ENCODE assay signal across 11 mouse cellular contexts in genomic region chr7:142119632-142120031, GRCm38 (mm10). TPM values are rescaled to one million over a fixed set of nuclear protein-coding genes. Genes with fewer than 3 reads are reported as not detected.
DNase-seq lines count a peak whose midpoint lies in the region; ATAC-seq and TF ChIP-seq lines count a peak whose summit lies in the region.
"Had no signal": no experiment of that assay in that cellular context is flagged by ENCODE, and none has a peak within 500 bp of the region (broad histone marks: within the 10 kb centered on the region; RNA-seq: fewer than 3 reads in every experiment).

No protein-coding gene starts in this region.

- TF ChIP-seq EP300 in heart, postnatal 0 days (IDR thresholded peaks at IDR 0.05; ENCODE audit: low read depth): no peak

- no peak overlapping the region for H3K27ac ChIP-seq in heart, postnatal 0 days (ENCODE audit: low read depth)
- H3K27ac ChIP-seq in heart, embryonic 12.5 days (ENCODE audit: poor library complexity, severe bottlenecking): no peak overlapping the region
- H3K27ac ChIP-seq: lung, embryonic 15.5 days had no signal

- peak; percentile 27; the same call in 1 of the 2 replicates for TF ChIP-seq CTCF in heart, postnatal 0 days (IDR thresholded peaks at IDR 0.05; ENCODE audit: low read depth)

- H3K36me3 ChIP-seq in heart, postnatal 0 days (replicated peaks; ENCODE audit: control insufficient read depth, insufficient read depth, low read length): no peaks in the 10 kb centered on the region
- H3K36me3 ChIP-seq in heart, embryonic 12.5 days: no peaks in the 10 kb centered on the region
- H3K36me3 ChIP-seq in splenic B cell, adult 2 months (ENCODE audit: control insufficient read depth, insufficient read depth, low read length, poor library complexity, severe bottlenecking): no peaks in the 10 kb centered on the region
- H3K36me3 ChIP-seq: lung, embryonic 15.5 days had no signal

- H3K4me3 ChIP-seq in heart, postnatal 0 days (ENCODE audit: low read depth, low read length): no peak overlapping the region
- H3K4me3 ChIP-seq in heart, embryonic 12.5 days: no peak overlapping the region
- H3K4me3 ChIP-seq: lung, embryonic 15.5 days had no signal

- no peak for DNase-seq in heart, postnatal 0 days (ENCODE audit: low spot score)
- DNase-seq in right cerebral cortex, postnatal 14 days: peak; percentile 32
- DNase-seq in right cerebral cortex, adult 18-20 months: no peak
- DNase-seq in cerebellum, postnatal 36 days: peak; percentile 17 to 38
- peak; percentile 4 for DNase-seq in splenic B cell, adult 2 months (ENCODE audit: low read depth, low spot score)
- DNase-seq in MN1 (ENCODE audit: low spot score): no peak

- no peak overlapping the region for H3K4me2 ChIP-seq in heart, postnatal 0 days (ENCODE audit: low read depth, low read length)
- no peak overlapping the region for H3K4me2 ChIP-seq in heart, embryonic 12.5 days
- H3K4me2 ChIP-seq: lung, embryonic 15.5 days had no signal

- 12% methylated on average over 5 of the region's 5 CpGs for WGBS in heart, postnatal 0 days
- WGBS in heart, embryonic 12.5 days: 16% methylated on average over 5 of the region's 5 CpGs

- H3K9ac ChIP-seq in heart, postnatal 0 days (replicated peaks; ENCODE audit: low read depth, low read length): no peak overlapping the region
- no peak overlapping the region for H3K9ac ChIP-seq in heart, embryonic 12.5 days
- H3K9ac ChIP-seq: lung, embryonic 15.5 days had no signal

- no peaks in the 10 kb centered on the region for H3K27me3 ChIP-seq in heart, postnatal 0 days (ENCODE audit: control insufficient read depth, insufficient read depth, low read length)
- peaks cover 13% of the 10 kb centered on the region; the same call in 1 of the 2 replicates for H3K27me3 ChIP-seq in heart, embryonic 12.5 days (replicated peaks)
- H3K27me3 ChIP-seq in splenic B cell, adult 2 months (ENCODE audit: control insufficient read depth, insufficient read depth, low read length, poor library complexity, severe bottlenecking): no peaks in the 10 kb centered on the region
- H3K27me3 ChIP-seq: lung, embryonic 15.5 days had no signal

- no peaks in the 10 kb centered on the region for H3K9me3 ChIP-seq in heart, postnatal 0 days (replicated peaks; ENCODE audit: control insufficient read depth, low read length)
- no peaks in the 10 kb centered on the region for H3K9me3 ChIP-seq in heart, embryonic 12.5 days (replicated peaks)
- H3K9me3 ChIP-seq: lung, embryonic 15.5 days had no signal

- H3K4me1 ChIP-seq in heart, postnatal 0 days (ENCODE audit: control insufficient read depth, insufficient read depth): no peaks in the 10 kb centered on the region
- no peaks in the 10 kb centered on the region for H3K4me1 ChIP-seq in heart, embryonic 12.5 days (replicated peaks)
- H3K4me1 ChIP-seq: lung, embryonic 15.5 days had no signal

- ATAC-seq in heart, postnatal 0 days (ENCODE audit: insufficient read depth, low read depth): no peak
- no peak for ATAC-seq in heart, embryonic 12.5 days (ENCODE audit: insufficient number of reproducible peaks, low FRiP score)
- no peak for ATAC-seq in granulocyte monocyte progenitor cell, adult 5-6 weeks (replicated peaks; ENCODE audit: poor library complexity, severe bottlenecking)

RNA-seq across cellular contexts. Expression of gene Gm45618, which starts 0.9 kb away (rescaled TPM):
- total RNA-seq in heart, postnatal 0 days (2014; rRNA removed; ENCODE audit: low replicate concordance): not detected in 2 replicates
- polyA plus RNA-seq in heart, postnatal 0 days (2015; fragmentation: Nextera tagmentation; extraction: Ambion mirVana): not detected in 2 replicates
- not detected in 2 replicates for polyA plus RNA-seq in heart, embryonic 12.5 days (2016; fragmentation: Nextera tagmentation; extraction: Ambion mirVana)
- not detected in 2 replicates for total RNA-seq in granulocyte monocyte progenitor cell, adult 5-6 weeks (2014; fragmentation: Nextera tagmentation)
- total RNA-seq in granulocyte monocyte progenitor cell, adult 5-6 weeks (2017): not detected in 2 replicates
- total RNA-seq: heart, postnatal 14 days had no signal
- polyA plus RNA-seq: lung, embryonic 15.5 days; spleen, adult 2 months had no signal

RNA-seq across cellular contexts. Expression of gene Gm39115, which starts 16.2 kb away (rescaled TPM):
- total RNA-seq in heart, postnatal 0 days (2014; rRNA removed; ENCODE audit: low replicate concordance): not detected in 2 replicates
- polyA plus RNA-seq in heart, postnatal 0 days (2015; fragmentation: Nextera tagmentation; extraction: Ambion mirVana): not detected in 2 replicates
- not detected in 2 replicates for polyA plus RNA-seq in heart, embryonic 12.5 days (2016; fragmentation: Nextera tagmentation; extraction: Ambion mirVana)
- total RNA-seq in granulocyte monocyte progenitor cell, adult 5-6 weeks (2014; fragmentation: Nextera tagmentation): not detected in 2 replicates
- not detected in 2 replicates for total RNA-seq in granulocyte monocyte progenitor cell, adult 5-6 weeks (2017)
- total RNA-seq: heart, postnatal 14 days had no signal
- polyA plus RNA-seq: lung, embryonic 15.5 days; spleen, adult 2 months had no signal

RNA-seq across cellular contexts. Expression of gene Dusp8, which starts 24.0 kb away (rescaled TPM):
- total RNA-seq in heart, postnatal 0 days (2014; rRNA removed; ENCODE audit: low replicate concordance): 29.4 and 31.4 TPM in 2 replicates
- 6.4 and 9.0 TPM in 2 replicates for polyA plus RNA-seq in heart, postnatal 0 days (2015; fragmentation: Nextera tagmentation; extraction: Ambion mirVana)
- polyA plus RNA-seq in heart, embryonic 12.5 days (2016; fragmentation: Nextera tagmentation; extraction: Ambion mirVana): 17.7 and 17.8 TPM in 2 replicates
- total RNA-seq in granulocyte monocyte progenitor cell, adult 5-6 weeks (2014; fragmentation: Nextera tagmentation): not detected in 2 replicates
- not detected in 2 replicates for total RNA-seq in granulocyte monocyte progenitor cell, adult 5-6 weeks (2017)

RNA-seq across cellular contexts. Expression of gene Gm45337, which starts 24.8 kb away (rescaled TPM):
- not detected in 2 replicates for total RNA-seq in heart, postnatal 0 days (2014; rRNA removed; ENCODE audit: low replicate concordance)
- not detected in 2 replicates for polyA plus RNA-seq in heart, postnatal 0 days (2015; fragmentation: Nextera tagmentation; extraction: Ambion mirVana)
- polyA plus RNA-seq in heart, embryonic 12.5 days (2016; fragmentation: Nextera tagmentation; extraction: Ambion mirVana): not detected in 2 replicates
- total RNA-seq in granulocyte monocyte progenitor cell, adult 5-6 weeks (2014; fragmentation: Nextera tagmentation): not detected in 2 replicates
- total RNA-seq in granulocyte monocyte progenitor cell, adult 5-6 weeks (2017): not detected in 2 replicates
- total RNA-seq: heart, postnatal 14 days had no signal
- polyA plus RNA-seq: lung, embryonic 15.5 days; spleen, adult 2 months had no signal

RNA-seq across cellular contexts. Expression of gene Gm29735, which starts 37.3 kb away (rescaled TPM):
- not detected in 2 replicates for total RNA-seq in heart, postnatal 0 days (2014; rRNA removed; ENCODE audit: low replicate concordance)
- not detected in 2 replicates for polyA plus RNA-seq in heart, postnatal 0 days (2015; fragmentation: Nextera tagmentation; extraction: Ambion mirVana)
- not detected in 2 replicates for polyA plus RNA-seq in heart, embryonic 12.5 days (2016; fragmentation: Nextera tagmentation; extraction: Ambion mirVana)
- total RNA-seq in granulocyte monocyte progenitor cell, adult 5-6 weeks (2014; fragmentation: Nextera tagmentation): not detected in 2 replicates
- total RNA-seq in granulocyte monocyte progenitor cell, adult 5-6 weeks (2017): not detected in 2 replicates
- total RNA-seq: heart, postnatal 14 days had no signal
- polyA plus RNA-seq: lung, embryonic 15.5 days; spleen, adult 2 months had no signal

Comparison
In these comparisons a context has a peak if more than half of its experiments do, and no peak if none do; other contexts are left out.
1. DNase-seq: peak in right cerebral cortex, postnatal 14 days (single experiment), cerebellum, postnatal 36 days (2 of 2) and splenic B cell, adult 2 months (single experiment); none in heart, postnatal 0 days (single experiment), right cerebral cortex, adult 18-20 months (single experiment) and MN1 (single experiment).
2. RNA of gene Dusp8, which starts 24.0 kb away (total RNA-seq): 29.4 to 31.4 TPM in heart, postnatal 0 days; not detected in granulocyte monocyte progenitor cell, adult 5-6 weeks; every median in the first group is over 10 times any median in the second.